In genomic region chr2:153063394-153063793, GRCm38 (mm10) we compare ENCODE assay signal across 26 mouse cellular contexts. TPM values are rescaled to one million over a fixed set of nuclear protein-coding genes. Genes with fewer than 3 reads are reported as not detected.
A peak's percentile ranks its signal among the peaks of the same experiment; 100 is the strongest.
DNase-seq lines count a peak whose midpoint lies in the region; ATAC-seq and TF ChIP-seq lines count a peak whose summit lies in the region.
"Had no signal": no experiment of that assay in that cellular context is flagged by ENCODE, and none has a peak within 500 bp of the region (broad histone marks: within the 10 kb centered on the region; RNA-seq: fewer than 3 reads in every experiment).

No protein-coding gene starts in this region.

- H3K9me3 ChIP-seq in forebrain, embryonic 14.5 days (replicated peaks; ENCODE audit: control insufficient read depth, low read length) = no peaks in the 10 kb centered on the region
- H3K9me3 ChIP-seq in forebrain, embryonic 11.5 days (ENCODE audit: control insufficient read depth, low read length) = no peaks in the 10 kb centered on the region
- no peaks in the 10 kb centered on the region for H3K9me3 ChIP-seq in neural tube, embryonic 15.5 days (replicated peaks)
- H3K9me3 ChIP-seq: embryonic facial prominence, embryonic 12.5 days; heart, embryonic 15.5 days; stomach, embryonic 15.5 days had no signal

- peak overlapping the region; percentile 29; the same call in 1 of the 2 replicates for H3K27ac ChIP-seq in forebrain, embryonic 14.5 days (ENCODE audit: low read depth, low read length)
- no peak overlapping the region for H3K27ac ChIP-seq in forebrain, embryonic 11.5 days (ENCODE audit: low read depth, low read length)
- H3K27ac ChIP-seq in layer of hippocampus, adult 2 months = no peak overlapping the region
- H3K27ac ChIP-seq in neural tube, embryonic 15.5 days (replicated peaks) = peak overlapping the region; percentile 45
- H3K27ac ChIP-seq: embryonic facial prominence, embryonic 12.5 days; heart, embryonic 15.5 days; kidney, postnatal 0 days; stomach, embryonic 15.5 days had no signal

- no peak for TF ChIP-seq CTCF in layer of hippocampus, adult 2 months (conservative IDR thresholded peaks at IDR 0.05)

- no peak overlapping the region for H3K4me3 ChIP-seq in forebrain, embryonic 14.5 days (ENCODE audit: low read depth, low read length)
- H3K4me3 ChIP-seq in forebrain, embryonic 11.5 days (ENCODE audit: low read depth, low read length) = no peak overlapping the region
- no peak overlapping the region for H3K4me3 ChIP-seq in layer of hippocampus, adult 2 months
- no peak overlapping the region for H3K4me3 ChIP-seq in neural tube, embryonic 15.5 days (replicated peaks)
- H3K4me3 ChIP-seq: embryonic facial prominence, embryonic 12.5 days; gastrocnemius, adult 2 months; heart, embryonic 15.5 days; stomach, embryonic 15.5 days had no signal

- no peak overlapping the region for H3K4me2 ChIP-seq in forebrain, embryonic 14.5 days (ENCODE audit: low read length)
- no peak overlapping the region for H3K4me2 ChIP-seq in forebrain, embryonic 11.5 days (ENCODE audit: low read depth, low read length, severe bottlenecking)
- no peak overlapping the region for H3K4me2 ChIP-seq in neural tube, embryonic 15.5 days
- H3K4me2 ChIP-seq: embryonic facial prominence, embryonic 12.5 days; heart, embryonic 15.5 days; liver, embryonic 11.5 days; stomach, embryonic 15.5 days had no signal

- 52% methylated on average over 3 of the region's 3 CpGs for WGBS in forebrain, embryonic 14.5 days
- 55% methylated on average over 3 of the region's 3 CpGs for WGBS in forebrain, embryonic 11.5 days
- WGBS in neural tube, embryonic 15.5 days = 65% methylated on average over 3 of the region's 3 CpGs

- no peaks in the 10 kb centered on the region for H3K36me3 ChIP-seq in forebrain, embryonic 14.5 days (ENCODE audit: control insufficient read depth, insufficient read depth, low read length)
- H3K36me3 ChIP-seq in forebrain, embryonic 11.5 days (ENCODE audit: control insufficient read depth, insufficient read depth, low read length) = no peaks in the 10 kb centered on the region
- no peaks in the 10 kb centered on the region for H3K36me3 ChIP-seq in neural tube, embryonic 15.5 days
- H3K36me3 ChIP-seq: embryonic facial prominence, embryonic 12.5 days; heart, embryonic 15.5 days; stomach, embryonic 15.5 days had no signal

- no peaks in the 10 kb centered on the region for H3K4me1 ChIP-seq in forebrain, embryonic 14.5 days (ENCODE audit: control insufficient read depth, insufficient read depth, low read length)
- no peaks in the 10 kb centered on the region for H3K4me1 ChIP-seq in forebrain, embryonic 11.5 days (replicated peaks; ENCODE audit: control insufficient read depth, insufficient read depth, low read length)
- H3K4me1 ChIP-seq in neural tube, embryonic 15.5 days = 0 out of 2 replicates have a peak, but pooled peaks cover 12% of the 10 kb centered on the region
- H3K4me1 ChIP-seq: embryonic facial prominence, embryonic 12.5 days; heart, embryonic 15.5 days; stomach, embryonic 15.5 days had no signal

- ATAC-seq in forebrain, embryonic 14.5 days = peak; percentile 23; the same call in 1 of the 2 replicates
- ATAC-seq in forebrain, embryonic 11.5 days (replicated peaks; ENCODE audit: low FRiP score) = no peak
- no peak for ATAC-seq in neural tube, embryonic 15.5 days (ENCODE audit: low FRiP score)

- DNase-seq in forebrain, embryonic 14.5 days (ENCODE audit: low spot score) = peak; percentile 51
- DNase-seq in forebrain, embryonic 11.5 days (ENCODE audit: low spot score) = no peak
- DNase-seq in layer of hippocampus, adult 9-11 months = peak; percentile 23
- DNase-seq in layer of hippocampus, adult 2 months (ENCODE audit: low spot score in 2 of 2) = no peak
- DNase-seq in right cerebral cortex, postnatal 25 days = peak; percentile 25
- DNase-seq in right cerebral cortex, adult 18-20 months = no peak
- DNase-seq in yolk sac, embryonic 10.5 days (ENCODE audit: low spot score) = no peak
- DNase-seq: adrenal gland, postnatal 10 days; cerebellum, adult 8-10 months; gastrocnemius, adult 2 months; heart, adult 18-20 months; kidney, adult 11 months; left cerebral cortex, postnatal 4 days; lung, adult 2 months; lung, postnatal 36 days; spleen, adult 18-20 months; thymus, adult 2 months had no signal

- H3K9ac ChIP-seq in forebrain, embryonic 14.5 days (ENCODE audit: low read length) = no peak overlapping the region
- H3K9ac ChIP-seq in forebrain, embryonic 11.5 days (ENCODE audit: low read length) = no peak overlapping the region
- H3K9ac ChIP-seq in neural tube, embryonic 15.5 days (replicated peaks) = no peak overlapping the region
- H3K9ac ChIP-seq: embryonic facial prominence, embryonic 12.5 days; heart, embryonic 15.5 days; stomach, embryonic 15.5 days had no signal

- H3K27me3 ChIP-seq in forebrain, embryonic 14.5 days (replicated peaks; ENCODE audit: control insufficient read depth, insufficient read depth, low read length) = 0 out of 2 replicates have a peak, but pooled peaks cover 2% of the 10 kb centered on the region
- peaks cover 4% of the 10 kb centered on the region; the same call in 1 of the 2 replicates for H3K27me3 ChIP-seq in forebrain, embryonic 11.5 days (ENCODE audit: control insufficient read depth, insufficient read depth, low read length)
- H3K27me3 ChIP-seq in neural tube, embryonic 15.5 days (replicated peaks) = peaks cover 10% of the 10 kb centered on the region; the same call in 1 of the 2 replicates

RNA-seq across cellular contexts. Expression of gene Ccm2l, which starts 2.4 kb away (rescaled TPM):
- polyA plus RNA-seq in forebrain, embryonic 14.5 days (2014; fragmentation: Nextera tagmentation; extraction: Ambion mirVana) = 0.77 and 1.1 TPM in 2 replicates
- 0.99 and 1.3 TPM in 2 replicates for polyA plus RNA-seq in forebrain, embryonic 11.5 days (2014; fragmentation: Nextera tagmentation; extraction: Ambion mirVana)
- total RNA-seq in layer of hippocampus, adult 2 months (2021) = 1 to 10 TPM; 4.9 to 6.6 TPM
- polyA plus RNA-seq in neural tube, embryonic 15.5 days (2015; fragmentation: Nextera tagmentation; extraction: Ambion mirVana) = 1.3 and 1.4 TPM in 2 replicates
- total RNA-seq: MEL; monocyte, adult 5-6 weeks had no signal

RNA-seq across cellular contexts. Expression of gene Xkr7, which starts 31.7 kb away (rescaled TPM):
- polyA plus RNA-seq in forebrain, embryonic 14.5 days (2014; fragmentation: Nextera tagmentation; extraction: Ambion mirVana) = 0.87 and 1.0 TPM in 2 replicates
- 0.09 and 0.24 TPM in 2 replicates for polyA plus RNA-seq in forebrain, embryonic 11.5 days (2014; fragmentation: Nextera tagmentation; extraction: Ambion mirVana)
- 1 to 10 TPM; 2.0 TPM for total RNA-seq in layer of hippocampus, adult 2 months (2021)
- polyA plus RNA-seq in neural tube, embryonic 15.5 days (2015; fragmentation: Nextera tagmentation; extraction: Ambion mirVana) = 1.7 and 2.0 TPM in 2 replicates
- total RNA-seq: gastrocnemius, adult 2 months; heart, adult 18-20 months; hematopoietic stem cell, adult 5-6 weeks; MEL; monocyte, adult 5-6 weeks had no signal
- polyA plus RNA-seq: heart, embryonic 15.5 days; kidney, postnatal 0 days; liver, embryonic 11.5 days; lung, adult 2 months had no signal

RNA-seq across cellular contexts. Expression of gene Hck, which starts 44.9 kb away (rescaled TPM):
- 1.2 and 1.9 TPM in 2 replicates for polyA plus RNA-seq in forebrain, embryonic 14.5 days (2014; fragmentation: Nextera tagmentation; extraction: Ambion mirVana)
- polyA plus RNA-seq in forebrain, embryonic 11.5 days (2014; fragmentation: Nextera tagmentation; extraction: Ambion mirVana) = 1.8 TPM in 2 replicates
- total RNA-seq in layer of hippocampus, adult 2 months (2021) = 1 to 10 TPM; 1.9 to 2.2 TPM
- polyA plus RNA-seq in neural tube, embryonic 15.5 days (2015; fragmentation: Nextera tagmentation; extraction: Ambion mirVana) = 3.2 and 4.0 TPM in 2 replicates
- total RNA-seq: MEL had no signal

RNA-seq across cellular contexts. Expression of gene Pdrg1, which starts 48.2 kb away (rescaled TPM):
- polyA plus RNA-seq in forebrain, embryonic 14.5 days (2014; fragmentation: Nextera tagmentation; extraction: Ambion mirVana) = 108 and 118 TPM in 2 replicates
- 64.9 and 77.5 TPM in 2 replicates for polyA plus RNA-seq in forebrain, embryonic 11.5 days (2014; fragmentation: Nextera tagmentation; extraction: Ambion mirVana)
- 10 to 100 TPM; 37.0 to 41.7 TPM for total RNA-seq in layer of hippocampus, adult 2 months (2021)
- 240 and 256 TPM in 2 replicates for polyA plus RNA-seq in neural tube, embryonic 15.5 days (2015; fragmentation: Nextera tagmentation; extraction: Ambion mirVana)

Comparison
In these comparisons a context has a peak if more than half of its experiments do, and no peak if none do; other contexts are left out.
1. DNase-seq: peak in forebrain, embryonic 14.5 days (single experiment), layer of hippocampus, adult 9-11 months (single experiment) and right cerebral cortex, postnatal 25 days (single experiment); none in forebrain, embryonic 11.5 days (single experiment), layer of hippocampus, adult 2 months (0 of 2), right cerebral cortex, adult 18-20 months (single experiment) and yolk sac, embryonic 10.5 days (single experiment).
2. H3K27ac ChIP-seq: peak in forebrain, embryonic 14.5 days (single experiment) and neural tube, embryonic 15.5 days (single experiment); none in forebrain, embryonic 11.5 days (single experiment) and layer of hippocampus, adult 2 months (single experiment).